Mouse (Mus musculus): ENCODE results near the gene Xntrpc.

Xntrpc gene

GRCm38 (mm10) chr7:102081784-102082183, 16.3 kb downstream of the Xntrpc start:
- no peak for DNase-seq (ENCODE audit: low read depth, low spot score)

- no peak for DNase-seq (ENCODE audit: low read depth, low spot score)
Observed at GRCm38 (mm10) chr7:102082816-102083215, 17.3 kb downstream of the Xntrpc start, which contains the start of gene Trpc2. Gene Trpc2, plus strand, starts transcription at chr7:102083116.

- DNase-seq (ENCODE audit: low read depth, low spot score), result no peak
Observed at GRCm38 (mm10) chr7:102084041-102084696, 18.7 kb downstream of the Xntrpc start.

GRCm38 (mm10) chr7:102087336-102087735, 21.8 kb downstream of the Xntrpc start:
- DNase-seq (ENCODE audit: low read depth, low spot score), result no peak

- DNase-seq (ENCODE audit: low read depth, low spot score), result peak; percentile 57
Observed at GRCm38 (mm10) chr7:102099760-102100661, 34.5 kb downstream of the Xntrpc start.

GRCm38 (mm10) chr7:102100868-102101267, 35.4 kb downstream of the Xntrpc start:
- no peak for DNase-seq (ENCODE audit: low read depth, low spot score)

- DNase-seq (ENCODE audit: low read depth, low spot score), result no peak
Observed at GRCm38 (mm10) chr7:102101487-102101886, 36.0 kb downstream of the Xntrpc start, which contains the start of gene Art1. Gene Art1, plus strand, starts transcription at chr7:102101743.

GRCm38 (mm10) chr7:102102241-102102640, 36.7 kb downstream of the Xntrpc start:
- DNase-seq (ENCODE audit: low read depth, low spot score), result no peak

GRCm38 (mm10) chr7:102102696-102103095, 37.2 kb downstream of the Xntrpc start:
- no peak for DNase-seq (ENCODE audit: low read depth, low spot score)

- no peak for DNase-seq (ENCODE audit: low read depth, low spot score)
Observed at GRCm38 (mm10) chr7:102103555-102103954, 38.0 kb downstream of the Xntrpc start.

- DNase-seq (ENCODE audit: low read depth, low spot score), result no peak
Observed at GRCm38 (mm10) chr7:102104126-102104525, 38.6 kb downstream of the Xntrpc start.

GRCm38 (mm10) chr7:102106700-102107141, 41.2 kb downstream of the Xntrpc start:
- DNase-seq (ENCODE audit: low read depth, low spot score), result no peak

- DNase-seq (ENCODE audit: low read depth, low spot score), result no peak
Observed at GRCm38 (mm10) chr7:102108206-102108605, 42.7 kb downstream of the Xntrpc start.

- no peak for DNase-seq (ENCODE audit: low read depth, low spot score)
Observed at GRCm38 (mm10) chr7:102109171-102109570, 43.7 kb downstream of the Xntrpc start, which contains the start of gene Art5. Gene Art5, minus strand, starts transcription at chr7:102109489.

- no peak for DNase-seq (ENCODE audit: low read depth, low spot score)
Observed at GRCm38 (mm10) chr7:102109746-102110145, 44.2 kb downstream of the Xntrpc start.

GRCm38 (mm10) chr7:102113151-102113729, 47.7 kb downstream of the Xntrpc start:
- no peak for DNase-seq (ENCODE audit: low read depth, low spot score)

- DNase-seq (ENCODE audit: low read depth, low spot score), result no peak
Observed at GRCm38 (mm10) chr7:102116579-102117331, 51.2 kb downstream of the Xntrpc start, which contains the start of gene Chrna10. Gene Chrna10, minus strand, starts transcription at chr7:102116828.

- no peak for DNase-seq (ENCODE audit: low read depth, low spot score)
Observed at GRCm38 (mm10) chr7:102117382-102117781, 51.9 kb downstream of the Xntrpc start.

- no peak for DNase-seq (ENCODE audit: low read depth, low spot score)
Observed at GRCm38 (mm10) chr7:102120326-102120725, 54.8 kb downstream of the Xntrpc start.

GRCm38 (mm10) chr7:102132395-102132794, 66.9 kb downstream of the Xntrpc start:
- no peak for DNase-seq (ENCODE audit: low read depth, low spot score)

- DNase-seq (ENCODE audit: low read depth, low spot score), result peak; percentile 61
Observed at GRCm38 (mm10) chr7:102137464-102137863, 72.0 kb downstream of the Xntrpc start.
